Mouse (Mus musculus): ENCODE data around the gene Alkbh4. TPM values are rescaled to one million over a fixed set of nuclear protein-coding genes. Genes with fewer than 3 reads are reported as not detected.

Gene Alkbh4
- polyA plus RNA-seq, 1 experiment = 7.0 TPM

DNA sequence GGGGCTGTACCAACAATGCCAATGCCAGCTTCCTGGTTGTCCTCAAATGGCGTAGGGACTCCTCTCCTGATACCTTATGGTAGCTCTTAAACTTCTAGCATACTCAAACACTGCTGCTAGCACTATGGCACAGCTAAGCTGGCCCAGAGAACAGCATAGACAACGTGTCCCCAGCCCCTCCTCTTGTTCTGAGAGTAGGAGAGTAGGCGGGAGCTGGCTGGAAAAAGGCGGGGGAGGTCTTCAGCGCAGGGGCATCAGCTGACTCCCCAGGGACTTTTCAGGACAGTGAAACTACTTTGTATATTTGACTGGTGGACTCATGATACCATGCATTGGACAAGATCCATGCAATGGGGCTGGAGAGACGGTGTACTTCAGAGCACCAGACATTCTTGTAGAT, 46.1 kb downstream of the Alkbh4 start:
- peaks cover 5% of the 10 kb centered on the region for H3K79me3 ChIP-seq (ENCODE audit: low read depth)
- H3K4me3 ChIP-seq (ENCODE audit: insufficient read depth, poor library complexity, severe bottlenecking) = no peak overlapping the region
- peaks cover 84% of the 10 kb centered on the region for H3K36me3 ChIP-seq (ENCODE audit: control insufficient read depth, insufficient read depth)
- no peaks in the 10 kb centered on the region for H3K27me3 ChIP-seq (ENCODE audit: control insufficient read depth, insufficient read depth, insufficient read length)
- no peak for TF ChIP-seq MAX (IDR thresholded peaks at IDR 0.05)
- TF ChIP-seq FOSL1 (IDR thresholded peaks at IDR 0.05; ENCODE audit: insufficient read depth, low read length, poor library complexity, severe bottlenecking) = no peak
- no peak for TF ChIP-seq USF1 (IDR thresholded peaks at IDR 0.05; ENCODE audit: low read depth)
- no peak for TF ChIP-seq MYOG (IDR thresholded peaks at IDR 0.05; ENCODE audit: control insufficient read depth, extremely low read depth, insufficient read length)
- no peak for TF ChIP-seq MYOD1 (IDR thresholded peaks at IDR 0.05; ENCODE audit: control insufficient read depth, insufficient read length, low read depth)
- TF ChIP-seq CTCF (IDR thresholded peaks at IDR 0.05; ENCODE audit: control insufficient read depth, insufficient read depth, insufficient read length) = no peak
- TF ChIP-seq CEBPB (IDR thresholded peaks at IDR 0.05; ENCODE audit: low read depth) = no peak
- peaks cover 17% of the 10 kb centered on the region for H3K79me2 ChIP-seq (ENCODE audit: control insufficient read depth, insufficient read depth)
- no peak overlapping the region for H3ac ChIP-seq (ENCODE audit: control insufficient read depth, insufficient read length, low read depth)

DNA sequence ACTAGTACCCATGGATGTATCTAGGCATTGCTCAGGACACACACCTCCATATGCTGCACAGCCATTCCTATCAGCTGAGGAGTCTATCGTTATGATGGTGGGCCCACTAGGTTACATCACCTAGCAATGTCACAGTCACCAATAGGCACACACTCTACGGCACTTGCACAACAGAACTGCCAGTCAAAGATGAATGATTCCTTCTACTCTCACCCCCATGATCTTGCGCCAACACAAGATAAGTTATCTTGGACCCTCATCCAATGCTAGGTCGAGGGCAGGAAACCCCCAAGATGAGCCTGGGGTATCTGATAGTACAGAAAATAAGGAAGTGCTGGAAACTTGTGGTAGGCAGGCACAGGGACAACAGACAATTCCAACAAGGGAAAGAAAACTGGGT, 46.9 kb downstream of the Alkbh4 start:
- peaks cover 17% of the 10 kb centered on the region for H3K79me2 ChIP-seq (ENCODE audit: control insufficient read depth, insufficient read depth)
- H3K36me3 ChIP-seq (ENCODE audit: control insufficient read depth, insufficient read depth) = peaks cover 84% of the 10 kb centered on the region
- H3K27me3 ChIP-seq (ENCODE audit: control insufficient read depth, insufficient read depth, insufficient read length) = no peaks in the 10 kb centered on the region
- TF ChIP-seq MYOG (IDR thresholded peaks at IDR 0.05; ENCODE audit: control insufficient read depth, extremely low read depth, insufficient read length) = no peak
- TF ChIP-seq USF1 (IDR thresholded peaks at IDR 0.05; ENCODE audit: low read depth) = no peak
- no peak for TF ChIP-seq FOSL1 (IDR thresholded peaks at IDR 0.05; ENCODE audit: insufficient read depth, low read length, poor library complexity, severe bottlenecking)
- no peak for TF ChIP-seq MYOD1 (IDR thresholded peaks at IDR 0.05; ENCODE audit: control insufficient read depth, insufficient read length, low read depth)
- H3ac ChIP-seq (ENCODE audit: control insufficient read depth, insufficient read length, low read depth) = no peak overlapping the region
- H3K79me3 ChIP-seq (ENCODE audit: low read depth) = peaks cover 5% of the 10 kb centered on the region
- H3K4me3 ChIP-seq (ENCODE audit: insufficient read depth, poor library complexity, severe bottlenecking) = no peak overlapping the region

- peaks cover 17% of the 10 kb centered on the region for H3K79me2 ChIP-seq (ENCODE audit: control insufficient read depth, insufficient read depth)
- peaks cover 85% of the 10 kb centered on the region for H3K36me3 ChIP-seq (ENCODE audit: control insufficient read depth, insufficient read depth)
- no peak overlapping the region for H3K4me3 ChIP-seq (ENCODE audit: insufficient read depth, poor library complexity, severe bottlenecking)
Observed at GRCm38 (mm10) chr5:136183766-136184165, 47.8 kb downstream of the Alkbh4 start.

DNA sequence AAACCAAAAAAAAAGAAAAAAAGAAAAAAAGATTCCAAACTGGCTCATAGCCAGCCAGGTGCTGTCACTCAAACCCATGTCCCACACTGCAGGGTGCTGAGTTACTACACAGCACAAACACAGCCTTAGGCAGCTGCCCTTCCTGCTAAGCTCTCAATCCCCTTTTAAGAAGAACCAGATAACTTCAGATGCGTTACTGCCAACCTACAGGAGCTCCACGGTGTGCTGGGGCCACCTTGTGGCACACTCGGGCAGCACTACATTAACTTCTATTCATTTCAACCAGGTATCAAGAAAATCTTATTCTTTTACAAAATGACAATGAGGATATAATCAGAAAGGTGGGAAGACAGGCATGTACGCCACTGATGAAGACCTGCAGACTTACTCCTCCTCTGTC, 50.8 kb downstream of the Alkbh4 start:
- H3K36me3 ChIP-seq (ENCODE audit: control insufficient read depth, insufficient read depth) = peaks cover 79% of the 10 kb centered on the region
- H3K4me3 ChIP-seq (ENCODE audit: insufficient read depth, poor library complexity, severe bottlenecking) = no peak overlapping the region
- no peaks in the 10 kb centered on the region for H3K27me3 ChIP-seq (ENCODE audit: control insufficient read depth, insufficient read depth, insufficient read length)
- peaks cover 5% of the 10 kb centered on the region for H3K79me3 ChIP-seq (ENCODE audit: low read depth)
- H3K79me2 ChIP-seq (ENCODE audit: control insufficient read depth, insufficient read depth) = peaks cover 17% of the 10 kb centered on the region
- TF ChIP-seq CTCF (IDR thresholded peaks at IDR 0.05; ENCODE audit: control insufficient read depth, insufficient read depth, insufficient read length) (peak; percentile 40), MYOD1 (IDR thresholded peaks at IDR 0.05; ENCODE audit: control insufficient read depth, insufficient read length, low read depth) (no peak)
- no peak overlapping the region for H3ac ChIP-seq (ENCODE audit: control insufficient read depth, insufficient read length, low read depth)

More at GRCm38 (mm10) chr5:136183766-136184165, 47.8 kb downstream of the Alkbh4 start:
- Histone ChIP-seq H3K79me3 (ENCODE audit: low read depth) (peaks cover 5% of the 10 kb centered on the region), H3K27me3 (ENCODE audit: control insufficient read depth, insufficient read depth, insufficient read length) (no peaks in the 10 kb centered on the region), H3ac (ENCODE audit: control insufficient read depth, insufficient read length, low read depth) (no peak overlapping the region)
- no peak for TF ChIP-seq CTCF (IDR thresholded peaks at IDR 0.05; ENCODE audit: control insufficient read depth, insufficient read depth, insufficient read length)
- TF ChIP-seq FOSL1 (IDR thresholded peaks at IDR 0.05; ENCODE audit: insufficient read depth, low read length, poor library complexity, severe bottlenecking) = no peak
- no peak for TF ChIP-seq MYOG (IDR thresholded peaks at IDR 0.05; ENCODE audit: control insufficient read depth, extremely low read depth, insufficient read length)
- TF ChIP-seq USF1 (IDR thresholded peaks at IDR 0.05; ENCODE audit: low read depth) = no peak
- no peak for TF ChIP-seq CEBPB (IDR thresholded peaks at IDR 0.05; ENCODE audit: low read depth)
- TF ChIP-seq MYOD1 (IDR thresholded peaks at IDR 0.05; ENCODE audit: control insufficient read depth, insufficient read length, low read depth) = no peak
- no peak for TF ChIP-seq MAX (IDR thresholded peaks at IDR 0.05)

Small RNA genes within 50 kb of the gene (microRNA-seq; reads per million reads assigned to microRNA genes)
- 3.0 reads per million, percentile 46 among the genes with 10 or more reads in this experiment for gene Mir7035 (ENCODE audit: borderline microRNAs expressed)

Other genes starting within 250 kb of the Alkbh4 start
- gene Hspb1, start 248.2 kb upstream of the Alkbh4 start, polyA plus RNA-seq (2012; fragmentation: generic; extraction: Trizol) = 638 TPM
- 227 TPM for gene Ywhag, start 201.5 kb upstream of the Alkbh4 start, polyA plus RNA-seq (2012; fragmentation: generic; extraction: Trizol)
- gene Ssc4d, start 161.6 kb upstream of the Alkbh4 start, polyA plus RNA-seq (2012; fragmentation: generic; extraction: Trizol) = 3.6 TPM
- gene Zp3, start 156.0 kb upstream of the Alkbh4 start, polyA plus RNA-seq (2012; fragmentation: generic; extraction: Trizol) = not detected
- gene Dtx2, start 141.3 kb upstream of the Alkbh4 start, polyA plus RNA-seq (2012; fragmentation: generic; extraction: Trizol) = 20.3 TPM
- gene Upk3b, start 97.7 kb upstream of the Alkbh4 start, polyA plus RNA-seq (2012; fragmentation: generic; extraction: Trizol) = 0.01 TPM
- gene Upk3bl, start 81.7 kb upstream of the Alkbh4 start, polyA plus RNA-seq (2012; fragmentation: generic; extraction: Trizol) = 0.11 TPM
- 37.6 TPM for gene Rasa4, start 52.2 kb upstream of the Alkbh4 start, polyA plus RNA-seq (2012; fragmentation: generic; extraction: Trizol)
- gene Polr2j, start 19.5 kb upstream of the Alkbh4 start, polyA plus RNA-seq (2012; fragmentation: generic; extraction: Trizol) = 206 TPM
- gene Lrwd1, start 72 bp upstream of the Alkbh4 start, polyA plus RNA-seq (2012; fragmentation: generic; extraction: Trizol) = 52.1 TPM
- gene Orai2, start 34.6 kb downstream of the Alkbh4 start, polyA plus RNA-seq (2012; fragmentation: generic; extraction: Trizol) = 37.8 TPM
- 53.5 TPM for gene Prkrip1, start 62.8 kb downstream of the Alkbh4 start, polyA plus RNA-seq (2012; fragmentation: generic; extraction: Trizol)
- 9.6 TPM for gene Sh2b2, start 110.4 kb downstream of the Alkbh4 start, polyA plus RNA-seq (2012; fragmentation: generic; extraction: Trizol)

All from C2C12 (cell line).